Mouse (Mus musculus) kidney, postnatal 36 days (tissue): ENCODE measurements at regions not wholly inside any gene's neighbourhood (a gene's known extent, or its start where the extent isn't known, plus 50 kb on each side); places are given as distances from the start of the nearest gene placed in this dataset.
"Not testable (repeated sequence)": the region's sequence is repeated elsewhere in the genome, so short reads cannot be mapped to it uniquely, and the experiment has no call there.

ENCODE experiments used
- DNase-seq, 2 experiments: peaks; one replicate each; pipeline ENCODE4 v3.0.0; 2021 to 2022; ENCODE audit warnings: mixed read lengths in 2 of 2

GRCm38 (mm10) chrX:105655591-105655990 is 108.5 kb upstream of the Fgf16 start:
- not testable (repeated sequence) for DNase-seq

- DNase-seq: no peak
Observed at GRCm38 (mm10) chrX:105670531-105670930, 93.5 kb upstream of the Fgf16 start.

- no peak for DNase-seq
Observed at GRCm38 (mm10) chrX:105671247-105671646, 92.8 kb upstream of the Fgf16 start.

- no peak for DNase-seq
Observed at GRCm38 (mm10) chrX:105674860-105675259, 89.2 kb upstream of the Fgf16 start.

GRCm38 (mm10) chrX:105683678-105684077 is 80.4 kb upstream of the Fgf16 start:
- DNase-seq: peak; percentile 2 to 4

- peak; percentile 2 to 21 for DNase-seq
Observed at GRCm38 (mm10) chrX:105684433-105684832, 79.6 kb upstream of the Fgf16 start.

- no peak for DNase-seq
Observed at GRCm38 (mm10) chrX:105710676-105711241, 53.3 kb upstream of the Fgf16 start.
